ENCODE assay signal across 10 mouse cellular contexts in the genomic region with DNA sequence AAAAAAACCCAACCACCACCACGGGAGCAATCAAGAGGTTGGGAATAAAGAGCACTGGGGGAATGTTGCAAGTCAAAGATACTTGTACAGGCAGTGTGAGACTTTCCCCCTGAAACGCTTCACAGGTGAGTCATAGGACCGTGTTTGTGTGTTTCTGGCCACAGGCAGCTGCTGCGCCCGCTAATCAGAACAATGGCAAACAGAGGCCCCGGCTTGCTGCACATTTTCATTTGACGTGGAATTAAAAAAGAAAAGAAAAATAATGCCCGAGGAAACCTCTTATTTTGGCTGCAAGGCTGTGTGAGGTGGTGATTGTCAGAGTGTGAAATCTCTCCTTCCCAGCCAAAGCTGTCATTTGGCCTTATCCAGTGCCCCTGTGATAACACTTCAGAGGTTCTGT. TPM values are rescaled to one million over a fixed set of nuclear protein-coding genes. Genes with fewer than 3 reads are reported as not detected.
DNase-seq lines count a peak whose midpoint lies in the region; ATAC-seq and TF ChIP-seq lines count a peak whose summit lies in the region.
"Had no signal": no experiment of that assay in that cellular context is flagged by ENCODE, and none has a peak within 500 bp of the region (broad histone marks: within the 10 kb centered on the region; RNA-seq: fewer than 3 reads in every experiment).

No protein-coding gene starts in this region.

- H3K9ac ChIP-seq in heart, embryonic 14.5 days (ENCODE audit: low read length), result peak overlapping the region; percentile 87; the same call in 1 of the 2 replicates
- H3K9ac ChIP-seq in forebrain, embryonic 16.5 days (replicated peaks; ENCODE audit: low read depth, low read length), result no peak overlapping the region
- H3K9ac ChIP-seq in midbrain, embryonic 14.5 days (replicated peaks; ENCODE audit: low read length), result peak overlapping the region; percentile 26; the same call in 1 of the 2 replicates

- H3K4me1 ChIP-seq in heart, embryonic 14.5 days (ENCODE audit: control insufficient read depth in 2 of 2, insufficient read depth in 2 of 2, low read length in 2 of 2), result peaks cover 11 to 27% of the 10 kb centered on the region in 2 experiments
- H3K4me1 ChIP-seq in forebrain, embryonic 16.5 days (replicated peaks; ENCODE audit: control insufficient read depth, insufficient read depth, low read length), result peaks cover 35% of the 10 kb centered on the region
- peaks cover 8% of the 10 kb centered on the region; the same call in 1 of the 2 replicates for H3K4me1 ChIP-seq in midbrain, embryonic 14.5 days (ENCODE audit: control insufficient read depth, insufficient read depth, low read length)

- H3K36me3 ChIP-seq in heart, embryonic 14.5 days (ENCODE audit: control insufficient read depth, insufficient read depth, low read length), result peaks cover 18% of the 10 kb centered on the region; the same call in 1 of the 2 replicates
- H3K36me3 ChIP-seq in forebrain, embryonic 16.5 days (ENCODE audit: control insufficient read depth, insufficient read depth), result no peaks in the 10 kb centered on the region
- peaks cover 4% of the 10 kb centered on the region for H3K36me3 ChIP-seq in midbrain, embryonic 14.5 days (ENCODE audit: control insufficient read depth, insufficient read depth, low read length)

- H3K27me3 ChIP-seq in heart, embryonic 14.5 days (ENCODE audit: control insufficient read depth, insufficient read depth, low read length), result peaks cover 68% of the 10 kb centered on the region
- no peaks in the 10 kb centered on the region for H3K27me3 ChIP-seq in Patski
- H3K27me3 ChIP-seq in forebrain, embryonic 16.5 days (replicated peaks; ENCODE audit: control insufficient read depth, insufficient read depth, low read length), result peaks cover 4% of the 10 kb centered on the region; the same call in 1 of the 2 replicates
- no peaks in the 10 kb centered on the region for H3K27me3 ChIP-seq in midbrain, embryonic 14.5 days (ENCODE audit: control insufficient read depth, insufficient read depth, low read length)

- 33% methylated on average over 8 of the region's 8 CpGs for WGBS in heart, embryonic 14.5 days
- 17% methylated on average over 8 of the region's 8 CpGs for WGBS in forebrain, embryonic 16.5 days
- WGBS in midbrain, embryonic 14.5 days, result 17% methylated on average over 8 of the region's 8 CpGs

- H3K4me2 ChIP-seq in heart, embryonic 14.5 days (ENCODE audit: low read length), result peak overlapping the region; percentile 96
- peak overlapping the region; percentile 90 for H3K4me2 ChIP-seq in forebrain, embryonic 16.5 days (ENCODE audit: low read length)
- peak overlapping the region; percentile 95 for H3K4me2 ChIP-seq in midbrain, embryonic 14.5 days (ENCODE audit: low read length)

- in situ Hi-C loops in Patski (cut with MboI; ENCODE audit: low pct_unique_long_range_greater_than_20kb), result no loop called here

- DNase-seq in heart, adult 8-10 months (ENCODE audit: low spot score), result no peak
- no peak for DNase-seq in Patski (ENCODE audit: low read depth, low spot score)
- DNase-seq in midbrain, embryonic 14.5 days, result peak; percentile 37
- no peak for DNase-seq in right cerebral cortex, adult 18-20 months
- DNase-seq in yolk sac, embryonic 10.5 days (ENCODE audit: low spot score), result no peak
- DNase-seq in testis, postnatal 10 days (ENCODE audit: low spot score), result no peak
- DNase-seq: left cerebral cortex, postnatal 4 days; thymus, postnatal 25 days had no signal

- H3K27ac ChIP-seq in heart, embryonic 14.5 days (replicated peaks in 1 of 2; ENCODE audit: control insufficient read depth in 1 of 2, insufficient read depth in 1 of 2, low read depth in 2 of 2, low read length in 2 of 2), result no peak overlapping the region
- no peak overlapping the region for H3K27ac ChIP-seq in forebrain, embryonic 16.5 days (ENCODE audit: low read length)
- no peak overlapping the region for H3K27ac ChIP-seq in midbrain, embryonic 14.5 days (replicated peaks; ENCODE audit: low read depth, low read length)

- CTCF ChIA-PET in Patski (lab: Charles Lee), result interaction anchor here (0.6 to 0.8 kb wide), 2 partner anchors 151 to 801 kb away, joined by 3 read pairs; no protein-coding TSS in a partner anchor

- POLR2A ChIA-PET in Patski (lab: Charles Lee), result interaction anchor here (0.6 to 1.1 kb wide), 4 partner anchors 18 to 105 kb away, joined by 3 to 7 read pairs (median 4); no protein-coding TSS in a partner anchor

- ATAC-seq in heart, embryonic 14.5 days (ENCODE audit: insufficient number of reproducible peaks, insufficient read depth, low FRiP score, low read depth), result no peak
- peak; percentile 58 for ATAC-seq in Patski
- no peak for ATAC-seq in forebrain, embryonic 16.5 days
- ATAC-seq in midbrain, embryonic 14.5 days (ENCODE audit: low FRiP score, low TSS enrichment), result no peak

- H3K9me3 ChIP-seq in heart, embryonic 14.5 days (ENCODE audit: control insufficient read depth, low read length), result no peaks in the 10 kb centered on the region
- no peaks in the 10 kb centered on the region for H3K9me3 ChIP-seq in forebrain, embryonic 16.5 days (ENCODE audit: control insufficient read depth, low read length)
- no peaks in the 10 kb centered on the region for H3K9me3 ChIP-seq in midbrain, embryonic 14.5 days (ENCODE audit: control insufficient read depth, low read length)

- H3K4me3 ChIP-seq in heart, embryonic 14.5 days (ENCODE audit: control insufficient read depth in 1 of 2, insufficient read depth in 1 of 2, low read depth in 1 of 2, low read length in 2 of 2), result peak overlapping the region in 1 of 2 experiments; percentile 73; a peak in 3 of 4 replicates
- no peak overlapping the region for H3K4me3 ChIP-seq in forebrain, embryonic 16.5 days (replicated peaks; ENCODE audit: low read length)
- H3K4me3 ChIP-seq in midbrain, embryonic 14.5 days (replicated peaks; ENCODE audit: low read depth, low read length), result peak overlapping the region; percentile 85

- TF ChIP-seq CTCF in Patski (IDR thresholded peaks at IDR 0.05), result no peak

RNA-seq across cellular contexts. Expression of gene Ntn4, which starts 2.4 kb away (rescaled TPM):
- 3.1 and 3.2 TPM in 2 replicates for polyA plus RNA-seq in heart, embryonic 14.5 days (2014; fragmentation: Nextera tagmentation; extraction: Ambion mirVana)
- total RNA-seq in heart, adult 8-10 months (2022), result 10 to 100 TPM; 11.0 to 15.5 (median 11.9) TPM
- polyA plus RNA-seq in Patski (2021), result 159 TPM
- polyA plus RNA-seq in forebrain, embryonic 16.5 days (2015; fragmentation: Nextera tagmentation; extraction: Ambion mirVana), result 1.0 and 1.6 TPM in 2 replicates
- polyA plus RNA-seq in midbrain, embryonic 14.5 days (2014; fragmentation: Nextera tagmentation; extraction: Ambion mirVana), result 0.86 and 2.0 TPM in 2 replicates

RNA-seq across cellular contexts. Expression of gene Snrpf, which starts 53.4 kb away (rescaled TPM):
- 77.0 and 77.4 TPM in 2 replicates for polyA plus RNA-seq in heart, embryonic 14.5 days (2014; fragmentation: Nextera tagmentation; extraction: Ambion mirVana)
- 10 to 100 TPM in 2 of 4 experiments, 1 to 10 TPM in 2; 7.5 to 12.3 (median 10.9) TPM for total RNA-seq in heart, adult 8-10 months (2022)
- polyA plus RNA-seq in Patski (2021), result 55.6 TPM
- polyA plus RNA-seq in forebrain, embryonic 16.5 days (2015; fragmentation: Nextera tagmentation; extraction: Ambion mirVana), result 75.7 and 77.8 TPM in 2 replicates
- polyA plus RNA-seq in midbrain, embryonic 14.5 days (2014; fragmentation: Nextera tagmentation; extraction: Ambion mirVana), result 75.9 and 87.0 TPM in 2 replicates

Comparison
In these comparisons a context has a peak if more than half of its experiments do, and no peak if none do; other contexts are left out.
1. RNA of gene Ntn4, which starts 2.4 kb away (polyA plus RNA-seq): 159 TPM in Patski (single experiment); 3.1 to 3.2 TPM in heart, embryonic 14.5 days, 0.86 to 2.0 TPM in midbrain, embryonic 14.5 days and 1.0 to 1.6 TPM in forebrain, embryonic 16.5 days; every median in the first group is over 10 times any median in the second.
2. Peak in every context shown above with its lines, with median percentiles within 50 percentile points of each other: H3K4me2 ChIP-seq.